Mouse (Mus musculus) forebrain, postnatal 0 days (tissue): ENCODE results near the gene Lhfp. TPM values are rescaled to one million over a fixed set of nuclear protein-coding genes. Genes with fewer than 3 reads are reported as not detected.

Experiments
- ATAC-seq: fragments of 200-750 bp; cut with Nextera tagmentation; 2 replicates; pipeline ENCODE4 v1.8.0; 2017; ENCODE audit warnings: mild to moderate bottlenecking, moderate library complexity
- DNase-seq: peaks from one replicate; pipeline ENCODE4 v3.0.0-alpha.2; 2015
- H3K27ac ChIP-seq: fragments of 300-500 bp; sonication (generic); 2 replicates; pipeline ENCODE4 v1.5.1; 2014; ENCODE audit warnings: low read depth, mild to moderate bottlenecking, antibody characterized with exemption, low read length, moderate library complexity, mixed read lengths
- H3K27me3 ChIP-seq: fragments of 300-500 bp; sonication (generic); 2 replicates; pipeline ENCODE4 v1.6.1; 2014; ENCODE audit warnings: mild to moderate bottlenecking, low read length, mixed read lengths; ENCODE audit not compliant: insufficient read depth
- H3K36me3 ChIP-seq: fragments of 300-500 bp; sonication (generic); 2 replicates; pipeline ENCODE4 v1.6.1; 2014; ENCODE audit warnings: mild to moderate bottlenecking, moderate library complexity; ENCODE audit not compliant: insufficient read depth
- H3K4me1 ChIP-seq: fragments of 300-500 bp; sonication (generic); 2 replicates; pipeline ENCODE4 v1.6.1; 2014; ENCODE audit warnings: antibody characterized with exemption; ENCODE audit not compliant: insufficient read depth
- H3K4me2 ChIP-seq: fragments of 300-500 bp; sonication (generic); 2 replicates; pipeline ENCODE4 v1.6.1; 2014; ENCODE audit warnings: low read depth, mild to moderate bottlenecking, moderate library complexity
- H3K4me3 ChIP-seq: fragments of 300-500 bp; sonication (generic); 2 replicates; pipeline ENCODE4 v1.5.1; 2014; ENCODE audit warnings: low read depth, low read length, mixed read lengths
- H3K9ac ChIP-seq: fragments of 300-500 bp; sonication (generic); 2 replicates; pipeline ENCODE4 v1.6.1; 2014; ENCODE audit warnings: mild to moderate bottlenecking
- H3K9me3 ChIP-seq: fragments of 300-500 bp; sonication (generic); 2 replicates; pipeline ENCODE4 v1.6.1; 2016; ENCODE audit warnings: low read length
- CTCF ChIP-seq: sonication (generic); IDR thresholded peaks from 2 replicates; pipeline ENCODE4 v1.5.1; 2016; ENCODE audit warnings: antibody characterized with exemption, control low read depth, low read depth
- WGBS: fragments of 180-500 bp; shearing (Covaris S2); extraction: QIAGEN DNeasy Blood & Tissue Kit; methylation state at CpG from one replicate; pipeline ENCODE4 v1.1.7; 2014; 5-methylcytosine and 5-hydroxymethylcytosine counted together
- polyA plus RNA-seq: library from polyadenylated mRNA; unstranded; fragments of >200 nt; fragmentation: Nextera tagmentation; extraction: Ambion mirVana; gene quantifications from 2 replicates; pipeline ENCODE4 v1.2.1, GENCODE M21; 2015
- total RNA-seq: library from RNA; depleted of rRNA; stranded (reverse); fragments of >200 nt; gene quantifications from 2 replicates; pipeline ENCODE4 v1.2.3, GENCODE M21; 2014

Gene Lhfp
- total and polyA plus RNA-seq, 2 experiments from 2014 or later, result 44.7 to 60.8 TPM

DNA sequence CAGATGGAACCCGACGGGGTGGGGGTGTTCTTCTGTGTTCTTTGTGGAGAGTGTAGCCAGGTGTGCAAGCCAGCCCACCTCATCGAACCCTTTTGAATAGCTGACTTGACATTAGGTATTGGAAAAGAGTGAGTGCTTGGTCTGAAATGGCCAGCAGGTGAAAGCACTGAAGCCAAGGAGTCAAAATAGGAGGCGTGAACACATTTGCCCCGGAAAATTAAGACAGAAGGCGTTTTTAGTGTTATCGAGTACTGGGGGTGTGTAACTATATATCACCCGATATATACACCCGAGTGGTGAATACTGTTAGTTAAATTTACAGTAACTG is 876 bp downstream of the Lhfp start:
- 23% methylated on average over 9 of the region's 9 CpGs for WGBS
- no peak for TF ChIP-seq CTCF

DNA sequence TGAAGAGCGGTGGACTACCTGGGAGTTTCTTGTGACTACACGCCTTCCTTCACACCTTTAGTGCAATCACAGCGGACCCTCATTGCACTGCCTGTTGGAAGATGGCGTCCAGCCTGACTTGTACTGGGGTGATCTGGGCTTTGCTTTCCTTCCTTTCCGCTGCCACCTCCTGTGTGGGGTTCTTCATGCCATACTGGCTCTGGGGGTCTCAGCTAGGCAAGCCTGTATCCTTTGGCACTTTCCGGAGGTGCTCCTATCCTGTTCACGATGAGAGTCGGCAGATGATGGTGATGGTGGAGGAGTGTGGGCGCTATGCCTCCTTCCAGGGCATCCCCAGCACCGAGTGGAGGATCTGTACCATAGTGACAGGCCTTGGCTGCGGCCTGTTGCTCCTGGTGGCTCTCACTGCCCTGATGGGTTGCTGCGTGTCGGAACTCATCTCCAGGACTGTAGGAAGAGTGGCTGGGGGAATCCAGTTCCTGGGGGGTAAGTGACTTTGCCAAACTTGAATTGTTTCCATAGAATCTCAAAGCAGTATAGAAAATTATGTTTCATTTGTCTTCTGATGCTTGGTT is 2.0 kb downstream of the Lhfp start:
- Histone ChIP-seq H3K36me3 (no peaks in the 10 kb centered on the region), H3K9ac (no peak overlapping the region), H3K4me2 (peak overlapping the region; percentile 85), H3K9me3 (no peaks in the 10 kb centered on the region), H3K4me3 (peak overlapping the region; percentile 14; the same call in 1 of the 2 replicates), H3K4me1 (peaks cover 7% of the 10 kb centered on the region; the same call in 1 of the 2 replicates), H3K27me3 (no peaks in the 10 kb centered on the region), H3K27ac (no peak overlapping the region)
- ATAC-seq (no peak), DNase-seq (no peak)
- 97% methylated on average over 13 of the region's 13 CpGs for WGBS
- TF ChIP-seq CTCF, result no peak

More for the DNA sequence above, 876 bp downstream of the Lhfp start:
- 0 out of 2 replicates have a peak overlapping the region, but pooled peaks have one; percentile 46 for H3K27ac ChIP-seq
- H3K4me2 ChIP-seq, result peak overlapping the region; percentile 85
- no peak for ATAC-seq
- H3K9me3 ChIP-seq, result no peaks in the 10 kb centered on the region
- no peaks in the 10 kb centered on the region for H3K36me3 ChIP-seq
- peaks cover 7% of the 10 kb centered on the region; the same call in 1 of the 2 replicates for H3K4me1 ChIP-seq
- H3K27me3 ChIP-seq, result no peaks in the 10 kb centered on the region
- H3K9ac ChIP-seq, result peak overlapping the region; percentile 65
- no peak for DNase-seq
- H3K4me3 ChIP-seq, result peak overlapping the region; percentile 70

DNA sequence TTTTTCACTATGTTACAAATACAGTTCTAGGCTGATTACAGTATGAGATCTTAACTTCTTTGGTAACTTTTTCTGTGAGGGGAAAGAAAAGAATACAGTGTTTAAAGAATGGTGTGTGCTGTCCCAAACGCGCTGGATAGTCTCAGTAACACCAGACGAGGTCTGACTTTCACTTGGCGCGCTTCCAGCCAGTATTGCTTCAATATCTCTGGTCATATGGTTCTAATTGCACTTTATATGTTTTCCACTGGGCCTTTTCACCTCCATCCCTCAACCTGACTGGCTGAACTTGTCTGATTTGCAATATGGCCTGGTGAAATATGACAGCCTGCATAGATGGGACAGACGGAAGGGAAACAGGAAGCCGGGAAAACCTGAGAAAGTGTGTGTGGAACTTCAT is 2.9 kb downstream of the Lhfp start:
- no peak for TF ChIP-seq CTCF
- no peaks in the 10 kb centered on the region for H3K27me3 ChIP-seq
- H3K27ac ChIP-seq, result no peak overlapping the region
- 70% methylated on average over 7 of the region's 7 CpGs for WGBS
- H3K9ac ChIP-seq, result no peak overlapping the region
- DNase-seq (no peak), ATAC-seq (no peak)
- H3K4me3 ChIP-seq, result peak overlapping the region; percentile 24
- no peaks in the 10 kb centered on the region for H3K36me3 ChIP-seq
- H3K4me1 ChIP-seq, result peaks cover 7% of the 10 kb centered on the region; the same call in 1 of the 2 replicates
- H3K9me3 ChIP-seq, result no peaks in the 10 kb centered on the region
- peak overlapping the region; percentile 85 for H3K4me2 ChIP-seq

DNA sequence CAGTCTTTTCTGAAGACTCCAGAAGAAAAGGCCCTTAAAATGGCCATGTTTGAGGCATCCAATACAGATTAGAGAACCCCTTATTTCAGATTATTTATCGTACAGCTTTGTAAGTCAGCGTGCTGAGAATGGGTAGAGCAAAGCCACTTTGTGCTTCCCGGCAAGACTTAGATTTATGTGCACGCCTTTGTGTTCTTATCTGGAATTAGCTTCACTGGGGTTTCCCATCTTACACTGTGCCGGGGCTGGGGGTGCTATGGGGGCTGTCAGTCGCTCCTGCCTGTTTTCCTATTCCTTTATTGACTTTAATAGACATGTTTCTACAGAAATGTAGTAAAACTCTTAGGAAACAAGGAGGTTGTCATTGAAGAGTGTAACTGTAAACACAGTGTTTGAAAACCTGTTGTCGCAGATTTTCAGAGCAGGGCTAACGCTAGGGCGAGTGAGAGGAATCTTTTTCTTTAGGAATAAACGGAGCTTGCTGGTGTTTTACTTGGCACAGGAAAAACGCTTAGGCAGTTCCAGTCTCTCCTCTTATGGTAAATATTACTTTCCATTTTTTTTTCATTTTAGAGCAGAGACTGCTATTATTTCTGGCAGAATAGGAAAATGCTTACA is 3.5 kb downstream of the Lhfp start:
- DNase-seq, result no peak
- no peaks in the 10 kb centered on the region for H3K36me3 ChIP-seq
- 50% methylated on average over 11 of the region's 11 CpGs for WGBS
- peak overlapping the region; percentile 24 for H3K4me3 ChIP-seq
- no peaks in the 10 kb centered on the region for H3K27me3 ChIP-seq
- H3K4me2 ChIP-seq, result peak overlapping the region; percentile 85
- H3K9ac ChIP-seq, result 0 out of 2 replicates have a peak overlapping the region, but pooled peaks have one; percentile 14
- no peak for TF ChIP-seq CTCF
- H3K4me1 ChIP-seq, result peaks cover 7% of the 10 kb centered on the region; the same call in 1 of the 2 replicates
- no peaks in the 10 kb centered on the region for H3K9me3 ChIP-seq
- H3K27ac ChIP-seq, result no peak overlapping the region
- ATAC-seq, result no peak

DNA sequence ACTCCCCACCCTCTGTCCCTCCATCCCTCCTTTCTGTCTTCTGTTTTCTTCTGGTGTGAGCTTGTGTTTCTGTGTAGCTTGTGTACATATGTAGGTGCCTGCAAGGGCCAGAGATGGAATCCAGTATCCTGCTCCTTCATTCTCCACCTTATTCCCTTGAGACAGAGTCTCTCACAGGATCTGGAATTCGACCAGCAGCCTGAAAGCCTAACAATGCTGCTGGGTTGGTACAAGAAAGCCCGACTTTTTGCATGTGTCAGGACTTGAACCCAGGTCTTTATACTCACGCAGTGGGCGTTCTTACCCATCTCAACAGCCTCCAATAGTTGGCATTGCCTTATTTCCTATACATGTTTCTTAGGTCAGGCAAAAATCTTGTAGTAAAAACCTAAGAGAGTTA is 4.4 kb downstream of the Lhfp start:
- no peak overlapping the region for H3K4me3 ChIP-seq
- H3K27me3 ChIP-seq, result no peaks in the 10 kb centered on the region
- H3K27ac ChIP-seq, result no peak overlapping the region
- DNase-seq (no peak), ATAC-seq (no peak)
- no peaks in the 10 kb centered on the region for H3K36me3 ChIP-seq
- H3K9ac ChIP-seq, result no peak overlapping the region
- WGBS, result 83% methylated on average over 4 of the region's 4 CpGs
- H3K9me3 ChIP-seq, result no peaks in the 10 kb centered on the region
- H3K4me2 ChIP-seq, result peak overlapping the region; percentile 6; the same call in 1 of the 2 replicates
- H3K4me1 ChIP-seq, result peaks cover 7% of the 10 kb centered on the region; the same call in 1 of the 2 replicates
- TF ChIP-seq CTCF, result no peak

DNA sequence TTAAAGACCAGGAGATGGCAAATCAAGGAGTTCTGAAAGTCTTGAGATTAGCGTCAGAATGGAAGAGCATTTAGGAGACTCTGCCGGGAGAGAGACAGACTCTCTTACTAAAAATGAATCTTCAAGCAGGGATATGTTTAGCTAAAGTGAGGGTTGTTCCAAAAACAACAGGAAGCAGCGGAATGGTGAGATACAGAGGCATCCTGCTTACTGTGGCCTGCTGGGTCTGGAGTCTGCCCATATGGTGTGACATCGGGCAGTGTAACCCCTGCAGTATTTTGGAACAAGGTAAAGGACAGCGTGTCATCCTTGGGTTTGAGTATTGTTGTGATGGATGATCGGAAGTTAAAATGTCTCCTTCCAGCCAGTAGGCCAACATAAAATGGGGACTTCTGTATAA is 5.0 kb downstream of the Lhfp start:
- peak overlapping the region; percentile 6; the same call in 1 of the 2 replicates for H3K4me3 ChIP-seq
- no peak for TF ChIP-seq CTCF
- no peak for ATAC-seq
- peak overlapping the region; percentile 13; the same call in 1 of the 2 replicates for H3K4me2 ChIP-seq
- H3K36me3 ChIP-seq, result no peaks in the 10 kb centered on the region
- peaks cover 7% of the 10 kb centered on the region; the same call in 1 of the 2 replicates for H3K4me1 ChIP-seq
- WGBS, result 69% methylated on average over 6 of the region's 6 CpGs
- no peak overlapping the region for H3K27ac ChIP-seq
- no peaks in the 10 kb centered on the region for H3K9me3 ChIP-seq
- DNase-seq, result no peak
- no peaks in the 10 kb centered on the region for H3K27me3 ChIP-seq
- no peak overlapping the region for H3K9ac ChIP-seq

DNA sequence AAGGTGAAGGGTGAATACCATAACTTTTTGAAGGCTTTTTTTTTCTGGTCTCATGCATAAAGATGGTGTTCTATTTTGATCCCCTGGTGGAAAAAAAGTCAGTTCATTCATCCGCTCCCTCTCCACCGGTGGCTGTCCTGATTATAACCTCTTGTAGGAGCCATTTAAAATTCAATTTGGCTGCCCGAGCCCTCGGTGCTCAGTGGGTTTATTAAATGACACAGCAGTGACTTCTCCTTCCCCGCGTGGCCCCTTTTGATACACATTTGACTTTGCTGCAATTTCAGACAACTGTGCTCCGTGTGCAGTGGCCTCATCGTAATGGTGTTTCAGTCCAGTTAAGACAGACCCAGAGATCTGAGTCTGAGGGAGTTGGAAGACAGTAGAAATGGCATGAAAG is 11.1 kb downstream of the Lhfp start:
- no peak for TF ChIP-seq CTCF
- H3K4me1 ChIP-seq, result no peaks in the 10 kb centered on the region

More for the DNA sequence above, 11.1 kb downstream of the Lhfp start:
- no peak overlapping the region for H3K27ac ChIP-seq
- no peak for ATAC-seq
- no peaks in the 10 kb centered on the region for H3K9me3 ChIP-seq
- DNase-seq, result no peak
- H3K36me3 ChIP-seq, result no peaks in the 10 kb centered on the region
- H3K4me2 ChIP-seq, result no peak overlapping the region
- no peaks in the 10 kb centered on the region for H3K27me3 ChIP-seq
- 53% methylated on average over 8 of the region's 8 CpGs for WGBS
- H3K9ac ChIP-seq, result no peak overlapping the region
- no peak overlapping the region for H3K4me3 ChIP-seq
